Mouse (Mus musculus) central nervous system, embryonic 18 days (tissue): ENCODE results near the gene Wdr66. TPM values are rescaled to one million over a fixed set of nuclear protein-coding genes. Genes with fewer than 3 reads are reported as not detected.

Source experiments
- polyA plus RNA-seq: library from polyadenylated mRNA; depleted of rRNA; stranded (reverse); fragments of >200 nt; gene quantifications from 2 replicates; pipeline ENCODE4 v1.2.3, GENCODE M21; 2012; rRNA removed

The Wdr66 gene
- 3.4 and 3.9 TPM in 2 replicates for polyA plus RNA-seq

DNA sequence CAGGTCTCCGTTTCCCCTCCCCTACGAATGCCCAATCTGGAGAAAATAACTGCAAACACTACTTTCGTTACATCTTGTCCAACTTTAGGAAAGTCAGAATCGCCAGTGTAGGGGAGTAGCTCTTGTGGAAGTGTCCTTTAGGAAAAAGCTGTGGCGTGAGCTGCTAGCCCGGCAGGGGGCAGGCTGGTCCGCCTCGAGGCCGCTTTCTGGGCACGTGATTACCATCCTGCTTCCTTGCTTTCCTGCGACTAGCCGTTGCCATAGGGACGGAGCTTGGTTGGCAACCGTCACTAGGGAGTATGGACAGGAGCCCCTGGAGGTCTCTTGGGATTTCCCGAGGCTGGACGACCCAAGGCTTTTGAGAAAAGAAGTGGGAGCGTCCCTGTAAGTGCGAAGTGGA is at the start of gene Wdr66:
Gene Wdr66, plus strand, starts transcription at position 269 of the 400 bp plus-strand sequence.

GRCm38 (mm10) chr5:123343707-123344627 is 92.1 kb downstream of the Wdr66 start, which contains the start of gene Bcl7a:
Gene Bcl7a, plus strand, starts transcription at chr5:123343834.

Other genes with a start within 250 kb of the Wdr66 start
- gene Orai1, start 237.0 kb upstream of the Wdr66 start, polyA plus RNA-seq: 16.2 and 16.4 TPM in 2 replicates
- gene Morn3, start 205.1 kb upstream of the Wdr66 start, polyA plus RNA-seq: 0.40 and 0.76 TPM in 2 replicates
- 19.3 and 22.3 TPM in 2 replicates for gene Tmem120b, start 183.7 kb upstream of the Wdr66 start, polyA plus RNA-seq
- 30.7 and 35.4 TPM in 2 replicates for gene Rhof, start 119.4 kb upstream of the Wdr66 start, polyA plus RNA-seq
- gene Setd1b, start 109.9 kb upstream of the Wdr66 start, polyA plus RNA-seq: 6.4 and 9.0 TPM in 2 replicates
- 40.6 and 40.7 TPM in 2 replicates for gene Psmd9, start 82.7 kb upstream of the Wdr66 start, polyA plus RNA-seq
- 0.04 TPM in 1 of 2 replicates, not detected in the other for gene Hpd, start 69.4 kb upstream of the Wdr66 start, polyA plus RNA-seq
- 33.4 and 41.3 TPM in 2 replicates for gene Bcl7a, start 91.7 kb downstream of the Wdr66 start, polyA plus RNA-seq
- 27.4 and 27.7 TPM in 2 replicates for gene Mlxip, start 142.7 kb downstream of the Wdr66 start, polyA plus RNA-seq
- 0.84 and 1.1 TPM in 2 replicates for gene Lrrc43, start 237.2 kb downstream of the Wdr66 start, polyA plus RNA-seq
- gene Il31, start 237.4 kb downstream of the Wdr66 start, polyA plus RNA-seq: not detected in 2 replicates